Mouse (Mus musculus) hindbrain, embryonic 16.5 days (tissue): Measurements from ENCODE around the gene Flnc. TPM values are rescaled to one million over a fixed set of nuclear protein-coding genes. Genes with fewer than 3 reads are reported as not detected.
A peak's percentile ranks its signal among the peaks of the same experiment; 100 is the strongest.

Experiments
- ATAC-seq: fragments of 200-750 bp; cut with Nextera tagmentation; 2 replicates; pipeline ENCODE4 v1.8.0; 2017; ENCODE audit warnings: moderate TSS enrichment, moderate library complexity
- H3K27ac ChIP-seq: fragments of 300-500 bp; sonication (generic); 2 replicates; pipeline ENCODE4 v1.5.1; 2014; ENCODE audit warnings: low read depth, mild to moderate bottlenecking, control low read depth, low read length, moderate library complexity
- H3K27me3 ChIP-seq: fragments of 300-500 bp; sonication (generic); replicated peaks from 2 replicates; pipeline ENCODE4 v1.6.1; 2014; ENCODE audit warnings: low read length; ENCODE audit not compliant: control insufficient read depth, insufficient read depth
- H3K36me3 ChIP-seq: fragments of 300-500 bp; sonication (generic); 2 replicates; pipeline ENCODE4 v1.6.1; 2014; ENCODE audit warnings: mild to moderate bottlenecking, low read length, moderate library complexity, mixed read lengths; ENCODE audit not compliant: control insufficient read depth, insufficient read depth
- H3K4me1 ChIP-seq: fragments of 300-500 bp; sonication (generic); 2 replicates; pipeline ENCODE4 v1.6.1; 2014; ENCODE audit warnings: low read depth, low read length; ENCODE audit not compliant: control insufficient read depth, insufficient read depth
- H3K4me2 ChIP-seq: fragments of 300-500 bp; sonication (generic); 2 replicates; pipeline ENCODE4 v1.6.1; 2014; ENCODE audit warnings: mild to moderate bottlenecking, low read length, control low read depth, moderate library complexity
- H3K4me3 ChIP-seq: fragments of 300-500 bp; sonication (generic); 2 replicates; pipeline ENCODE4 v1.5.1; 2014; ENCODE audit warnings: mild to moderate bottlenecking, low read length, control low read depth, moderate library complexity
- H3K9ac ChIP-seq: fragments of 300-500 bp; sonication (generic); 2 replicates; pipeline ENCODE4 v1.6.1; 2014; ENCODE audit warnings: low read depth, mild to moderate bottlenecking, control low read depth, low read length, moderate library complexity
- H3K9me3 ChIP-seq: fragments of 300-500 bp; sonication (generic); 2 replicates; pipeline ENCODE4 v1.6.1; 2014; ENCODE audit warnings: mild to moderate bottlenecking, low read length, moderate library complexity; ENCODE audit not compliant: control insufficient read depth
- WGBS: fragments of 180-500 bp; shearing (Covaris S2); extraction: QIAGEN DNeasy Blood & Tissue Kit; methylation state at CpG from one replicate; pipeline ENCODE4 v1.1.7; 2014; 5-methylcytosine and 5-hydroxymethylcytosine counted together
- polyA plus RNA-seq: library from polyadenylated mRNA; unstranded; fragments of >200 nt; fragmentation: Nextera tagmentation; extraction: Ambion mirVana; gene quantifications from 2 replicates; pipeline ENCODE4 v1.2.1, GENCODE M21; 2015

The Flnc gene
- polyA plus RNA-seq, 1 experiment from 2014 or later = 2.7 TPM

- Histone ChIP-seq H3K9ac (no peak overlapping the region), H3K36me3 (no peaks in the 10 kb centered on the region), H3K4me3 (no peak overlapping the region), H3K27me3 (peaks cover 18% of the 10 kb centered on the region), H3K4me2 (peak overlapping the region; percentile 24; the same call in 1 of the 2 replicates), H3K27ac (peak overlapping the region; percentile 61; the same call in 1 of the 2 replicates), H3K9me3 (no peaks in the 10 kb centered on the region), H3K4me1 (peaks cover 25% of the 10 kb centered on the region)
- peak; percentile 51 for ATAC-seq
- 6% methylated on average over 11 of the region's 11 CpGs for WGBS
Observed at GRCm38 (mm10) chr6:29436461-29436934, 3.4 kb downstream of the Flnc start.

- H3K4me2 ChIP-seq = no peak overlapping the region
- no peak overlapping the region for H3K9ac ChIP-seq
- peaks cover 13% of the 10 kb centered on the region for H3K4me1 ChIP-seq
- WGBS = 65% methylated on average over 4 of the region's 4 CpGs
- no peak overlapping the region for H3K27ac ChIP-seq
- no peak overlapping the region for H3K4me3 ChIP-seq
- no peaks in the 10 kb centered on the region for H3K9me3 ChIP-seq
- H3K27me3 ChIP-seq = peaks cover 5% of the 10 kb centered on the region
- no peaks in the 10 kb centered on the region for H3K36me3 ChIP-seq
- ATAC-seq = no peak
Observed at GRCm38 (mm10) chr6:29439251-29439650, 6.2 kb downstream of the Flnc start.

GRCm38 (mm10) chr6:29439789-29440188, 6.7 kb downstream of the Flnc start:
- Histone ChIP-seq H3K9ac (no peak overlapping the region), H3K36me3 (no peaks in the 10 kb centered on the region), H3K27ac (no peak overlapping the region), H3K27me3 (no peaks in the 10 kb centered on the region), H3K4me3 (no peak overlapping the region), H3K4me1 (peaks cover 13% of the 10 kb centered on the region), H3K4me2 (no peak overlapping the region), H3K9me3 (no peaks in the 10 kb centered on the region)
- ATAC-seq = no peak
- 93% methylated on average over 6 of the region's 6 CpGs for WGBS

DNA sequence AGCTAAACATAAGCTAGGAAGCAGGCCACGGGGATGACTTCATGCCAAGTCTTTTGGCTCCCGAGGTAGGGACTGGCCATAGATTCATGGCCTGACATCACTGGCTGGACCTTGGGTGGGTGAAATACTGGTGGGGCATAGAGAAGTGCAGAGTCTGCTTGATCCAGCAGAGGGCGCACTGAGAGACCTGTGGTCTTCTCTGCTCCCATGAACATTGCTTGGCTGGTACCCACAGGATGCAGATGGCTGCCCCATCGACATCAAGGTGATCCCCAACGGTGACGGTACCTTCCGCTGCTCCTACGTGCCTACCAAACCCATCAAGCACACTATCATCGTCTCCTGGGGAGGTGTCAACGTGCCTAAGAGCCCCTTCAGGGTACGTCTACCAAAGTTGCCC, 11.7 kb downstream of the Flnc start:
- Histone ChIP-seq H3K36me3 (no peaks in the 10 kb centered on the region), H3K4me2 (no peak overlapping the region), H3K9ac (no peak overlapping the region), H3K4me1 (no peaks in the 10 kb centered on the region), H3K27ac (no peak overlapping the region), H3K9me3 (no peaks in the 10 kb centered on the region), H3K4me3 (no peak overlapping the region), H3K27me3 (no peaks in the 10 kb centered on the region)
- no peak for ATAC-seq
- WGBS = 71% methylated on average over 11 of the region's 11 CpGs

DNA sequence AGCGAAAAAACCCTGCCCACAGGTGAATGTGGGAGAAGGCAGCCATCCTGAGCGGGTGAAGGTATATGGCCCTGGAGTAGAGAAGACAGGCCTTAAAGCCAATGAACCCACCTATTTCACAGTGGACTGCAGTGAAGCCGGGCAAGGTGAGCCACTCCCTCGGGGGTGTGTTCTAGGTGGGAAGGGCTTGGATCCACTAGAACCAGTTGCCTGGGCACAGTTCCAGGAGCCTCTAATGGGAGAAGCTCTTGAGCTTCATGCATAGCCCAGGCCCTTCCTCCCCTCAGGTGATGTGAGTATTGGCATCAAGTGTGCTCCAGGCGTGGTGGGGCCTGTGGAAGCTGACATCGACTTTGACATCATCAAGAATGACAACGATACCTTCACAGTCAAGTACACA, 12.3 kb downstream of the Flnc start:
- H3K36me3 ChIP-seq = no peaks in the 10 kb centered on the region
- no peak for ATAC-seq
- H3K4me2 ChIP-seq = no peak overlapping the region
- 94% methylated on average over 7 of the region's 7 CpGs for WGBS
- H3K27ac ChIP-seq = no peak overlapping the region
- H3K9ac ChIP-seq = no peak overlapping the region
- no peak overlapping the region for H3K4me3 ChIP-seq
- no peaks in the 10 kb centered on the region for H3K9me3 ChIP-seq
- H3K27me3 ChIP-seq = no peaks in the 10 kb centered on the region
- no peaks in the 10 kb centered on the region for H3K4me1 ChIP-seq

DNA sequence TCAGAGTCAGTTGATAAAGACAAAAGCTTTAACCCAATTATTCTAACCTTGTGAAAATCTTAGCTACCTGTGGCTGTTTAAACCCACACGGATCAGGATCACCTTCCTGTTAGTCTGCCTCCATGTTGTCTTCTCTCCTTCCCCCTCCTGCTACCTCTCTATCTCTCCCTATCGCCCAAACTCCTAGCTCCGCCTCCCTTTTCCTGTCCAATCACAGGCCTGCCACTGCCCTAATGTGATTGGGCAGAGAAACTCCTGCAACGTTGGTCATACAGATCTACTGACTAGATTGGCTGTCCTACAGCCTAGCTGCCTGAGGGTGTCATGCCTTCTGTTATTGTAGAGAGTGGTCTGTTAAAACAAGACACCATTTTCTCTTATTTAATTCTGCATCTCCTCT, 16.8 kb downstream of the Flnc start:
- no peak overlapping the region for H3K4me2 ChIP-seq
- no peaks in the 10 kb centered on the region for H3K4me1 ChIP-seq
- H3K36me3 ChIP-seq = no peaks in the 10 kb centered on the region
- no peak overlapping the region for H3K9ac ChIP-seq
- no peak overlapping the region for H3K27ac ChIP-seq
- H3K27me3 ChIP-seq = no peaks in the 10 kb centered on the region
- no peak for ATAC-seq
- H3K9me3 ChIP-seq = no peaks in the 10 kb centered on the region
- 32% methylated on average over 4 of the region's 4 CpGs for WGBS
- no peak overlapping the region for H3K4me3 ChIP-seq

- WGBS = 98% methylated on average over 5 of the region's 6 CpGs
- Histone ChIP-seq H3K27me3 (no peaks in the 10 kb centered on the region), H3K36me3 (no peaks in the 10 kb centered on the region)
Observed at GRCm38 (mm10) chr6:29450667-29451066, 17.6 kb downstream of the Flnc start.

DNA sequence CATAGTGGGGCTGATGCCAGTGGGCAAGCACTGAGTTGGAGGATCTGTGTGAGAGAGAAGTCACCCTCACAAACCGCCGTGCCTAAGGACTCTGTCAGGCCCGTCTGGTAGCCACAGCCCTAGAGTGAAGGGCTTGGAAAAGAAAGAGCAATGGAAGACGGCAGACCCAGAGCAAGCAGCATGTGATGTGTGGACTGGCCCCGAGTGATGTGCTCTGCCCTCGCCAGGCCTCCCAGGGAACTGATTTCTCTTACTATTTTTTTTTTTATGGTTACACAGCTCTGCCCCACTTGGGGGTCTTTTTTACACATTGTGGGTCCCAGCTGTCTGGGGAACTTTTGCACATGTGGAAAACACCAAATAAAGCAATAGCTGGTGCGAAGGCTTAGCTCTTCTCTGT, 28.4 kb downstream of the Flnc start:
- no peaks in the 10 kb centered on the region for H3K36me3 ChIP-seq
- H3K9ac ChIP-seq = no peak overlapping the region
- WGBS = 54% methylated on average over 7 of the region's 7 CpGs
- no peaks in the 10 kb centered on the region for H3K9me3 ChIP-seq
- no peaks in the 10 kb centered on the region for H3K27me3 ChIP-seq
- no peak overlapping the region for H3K4me2 ChIP-seq
- no peak overlapping the region for H3K4me3 ChIP-seq
- no peak overlapping the region for H3K27ac ChIP-seq
- ATAC-seq = no peak
- H3K4me1 ChIP-seq = no peaks in the 10 kb centered on the region

More at GRCm38 (mm10) chr6:29450667-29451066, 17.6 kb downstream of the Flnc start:
- Histone ChIP-seq H3K4me1 (no peaks in the 10 kb centered on the region), H3K4me3 (no peak overlapping the region), H3K27ac (no peak overlapping the region), H3K9ac (no peak overlapping the region), H3K4me2 (no peak overlapping the region), H3K9me3 (no peaks in the 10 kb centered on the region)
- ATAC-seq = no peak

DNA sequence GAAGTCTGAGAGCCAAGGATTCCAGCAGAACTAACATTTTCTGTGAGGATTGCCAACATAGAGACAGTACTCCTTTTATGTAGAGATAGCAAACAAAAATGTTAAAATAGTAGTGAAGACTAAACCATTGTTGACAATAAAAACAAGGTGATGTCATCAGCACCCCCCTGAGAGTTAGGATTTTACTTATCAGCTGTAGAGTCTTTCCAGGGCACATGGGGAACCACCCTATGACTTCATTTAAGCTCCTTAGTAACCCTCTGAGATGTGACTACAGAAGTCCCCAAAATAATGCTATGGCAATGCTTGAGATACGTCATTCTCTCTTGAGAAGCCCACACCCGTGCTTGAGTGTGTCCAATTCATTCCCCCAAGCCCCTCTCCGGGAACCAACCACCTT, 30.3 kb downstream of the Flnc start:
- H3K9ac ChIP-seq = no peak overlapping the region
- H3K36me3 ChIP-seq = no peaks in the 10 kb centered on the region
- H3K27me3 ChIP-seq = no peaks in the 10 kb centered on the region
- no peaks in the 10 kb centered on the region for H3K9me3 ChIP-seq
- WGBS = 72% methylated on average over 3 of the region's 3 CpGs
- no peak overlapping the region for H3K4me3 ChIP-seq
- no peak overlapping the region for H3K27ac ChIP-seq
- no peak overlapping the region for H3K4me2 ChIP-seq
- peaks cover under 1% of the 10 kb centered on the region for H3K4me1 ChIP-seq
- no peak for ATAC-seq
